Comparison of ENCODE assay signal across 11 mouse cellular contexts in the genomic region with DNA sequence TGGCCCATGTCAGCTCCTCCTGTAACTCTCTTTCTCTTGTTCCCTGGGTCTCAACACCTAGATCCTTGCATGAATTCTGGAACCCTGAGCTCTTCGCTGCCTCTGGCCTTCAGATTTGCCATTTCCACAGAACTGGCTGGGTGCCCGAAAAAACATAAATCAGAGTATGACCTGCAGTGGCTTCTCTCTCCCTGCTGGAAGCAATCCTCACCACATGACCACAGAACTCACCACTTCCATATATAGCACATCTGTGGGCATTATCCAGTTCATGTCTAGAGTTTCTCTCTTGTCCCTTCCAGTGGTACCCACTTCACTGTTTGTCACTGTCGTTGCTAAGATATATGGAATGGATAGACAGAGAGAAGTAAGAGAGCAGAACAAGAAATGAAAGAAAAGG. TPM values are rescaled to one million over a fixed set of nuclear protein-coding genes. Genes with fewer than 3 reads are reported as not detected.
DNase-seq lines count a peak whose midpoint lies in the region; ATAC-seq and TF ChIP-seq lines count a peak whose summit lies in the region.
"Had no signal": no experiment of that assay in that cellular context is flagged by ENCODE, and none has a peak within 500 bp of the region (broad histone marks: within the 10 kb centered on the region; RNA-seq: fewer than 3 reads in every experiment).

No protein-coding gene starts in this region.

- H3K27me3 ChIP-seq in kidney, embryonic 14.5 days (ENCODE audit: control insufficient read depth, insufficient read depth, low read length): no peaks in the 10 kb centered on the region
- no peaks in the 10 kb centered on the region for H3K27me3 ChIP-seq in cerebellum, adult 2 months (ENCODE audit: control insufficient read depth, insufficient read depth, low read length)

- no peaks in the 10 kb centered on the region for H3K36me3 ChIP-seq in kidney, embryonic 14.5 days (ENCODE audit: control insufficient read depth, insufficient read depth, low read length)

- H3K4me1 ChIP-seq in kidney, embryonic 14.5 days (ENCODE audit: control insufficient read depth, insufficient read depth, low read length): peaks cover 28% of the 10 kb centered on the region
- H3K4me1 ChIP-seq in cerebellum, adult 2 months (ENCODE audit: control insufficient read depth, insufficient read depth, low read length): no peaks in the 10 kb centered on the region; the same call in 1 of the 2 replicates

- DNase-seq in kidney, adult 11 months: no peak
- DNase-seq in adrenal gland, adult (ENCODE audit: inconsistent age in 2 of 2, low spot score in 1 of 2): peak; percentile 88 to 95
- DNase-seq in fat pad, adult 2 months (ENCODE audit: extremely low read depth, low read depth, low spot score): peak; percentile 14
- peak; percentile 15 for DNase-seq in lung, postnatal 36 days
- no peak for DNase-seq in spleen, postnatal 4 days (ENCODE audit: low spot score in 2 of 2)
- DNase-seq in cerebellum, adult 2 months: no peak
- DNase-seq: cerebellum, adult 9-11 months; gastrocnemius, postnatal 25 days; right cerebral cortex, adult 18-20 months had no signal

- H3K9ac ChIP-seq in kidney, embryonic 14.5 days (ENCODE audit: low read depth, low read length): no peak overlapping the region

- no peak; the same call in 1 of the 2 replicates for ATAC-seq in kidney, embryonic 14.5 days (ENCODE audit: low FRiP score, low TSS enrichment)
- ATAC-seq in cerebellum, adult (ENCODE audit: insufficient number of reproducible peaks, low FRiP score, low TSS enrichment): no peak

- no peaks in the 10 kb centered on the region for H3K9me3 ChIP-seq in kidney, embryonic 14.5 days (ENCODE audit: control insufficient read depth, low read length)

- no peak overlapping the region for H3K4me3 ChIP-seq in kidney, embryonic 14.5 days (ENCODE audit: low read length)
- H3K4me3 ChIP-seq in cerebellum, adult 2 months (replicated peaks; ENCODE audit: insufficient read depth, low read depth, low read length): no peak overlapping the region

- TF ChIP-seq CTCF in cerebellum, adult 2 months (IDR thresholded peaks at IDR 0.05; ENCODE audit: borderline replicate concordance, insufficient read depth, low read depth, low read length): no peak

- WGBS in kidney, embryonic 14.5 days: 49% methylated on average over 3 of the region's 3 CpGs
- 71% methylated on average over 3 of the region's 3 CpGs for WGBS in cerebellum, adult 2 months

- no peak overlapping the region for H3K4me2 ChIP-seq in kidney, embryonic 14.5 days (replicated peaks; ENCODE audit: low read depth, low read length)

- peak overlapping the region; percentile 77 for H3K27ac ChIP-seq in kidney, embryonic 14.5 days (ENCODE audit: low read depth, low read length)
- no peak overlapping the region for H3K27ac ChIP-seq in cerebellum, adult 2 months (ENCODE audit: insufficient read depth, low read length)

- no peak for TF ChIP-seq POLR2A in cerebellum, adult 2 months (IDR thresholded peaks at IDR 0.05; ENCODE audit: borderline replicate concordance, insufficient read depth, low read length)

RNA-seq across cellular contexts. Expression of a gene that starts 13.0 kb away (rescaled TPM):
- polyA plus RNA-seq in kidney, embryonic 14.5 days (2014; fragmentation: Nextera tagmentation; extraction: Ambion mirVana): 24.5 and 44.2 TPM in 2 replicates
- polyA plus RNA-seq in cerebellum, adult 2 months (2012; rRNA removed): 1.2 and 1.3 TPM in 2 replicates

Comparison
In these comparisons a context has a peak if more than half of its experiments do, and no peak if none do; other contexts are left out.
1. DNase-seq: peak in adrenal gland, adult (2 of 2), fat pad, adult 2 months (single experiment) and lung, postnatal 36 days (single experiment); none in kidney, adult 11 months (single experiment), spleen, postnatal 4 days (0 of 2) and cerebellum, adult 2 months (0 of 2).
2. RNA of a gene that starts 13.0 kb away (polyA plus RNA-seq): 24.5 to 44.2 TPM in kidney, embryonic 14.5 days; 1.2 to 1.3 TPM in cerebellum, adult 2 months; every median in the first group is over 10 times any median in the second.